Mouse (Mus musculus): ENCODE data around the gene Slc35e3. TPM values are rescaled to one million over a fixed set of nuclear protein-coding genes. Genes with fewer than 3 reads are reported as not detected.

The Slc35e3 gene
- polyA plus RNA-seq, 1 experiment = 8.2 TPM

- DNase-seq (ENCODE audit: low read depth) = no peak
These were observed 30.3 kb upstream of the Slc35e3 start for GRCm38 (mm10) chr10:117776281-117777102.

GRCm38 (mm10) chr10:117775401-117776144, 29.4 kb upstream of the Slc35e3 start:
- DNase-seq (ENCODE audit: low read depth) = no peak

GRCm38 (mm10) chr10:117774817-117775120, 28.6 kb upstream of the Slc35e3 start:
- no peak for DNase-seq (ENCODE audit: low read depth)

- no peak for DNase-seq (ENCODE audit: low read depth)
These were observed 28.0 kb upstream of the Slc35e3 start for GRCm38 (mm10) chr10:117774011-117774816.

GRCm38 (mm10) chr10:117773106-117773720, 27.0 kb upstream of the Slc35e3 start:
- no peak for DNase-seq (ENCODE audit: low read depth)

GRCm38 (mm10) chr10:117772364-117773105, 26.4 kb upstream of the Slc35e3 start:
- no peak for DNase-seq (ENCODE audit: low read depth)

- no peak for DNase-seq (ENCODE audit: low read depth)
These were observed 25.0 kb upstream of the Slc35e3 start for GRCm38 (mm10) chr10:117771131-117771510.

- no peak for DNase-seq (ENCODE audit: low read depth)
These were observed 24.3 kb upstream of the Slc35e3 start for GRCm38 (mm10) chr10:117770286-117771130.

- no peak for DNase-seq (ENCODE audit: low read depth)
These were observed 23.5 kb upstream of the Slc35e3 start for GRCm38 (mm10) chr10:117769541-117770285.

- no peak for DNase-seq (ENCODE audit: low read depth)
These were observed 21.9 kb upstream of the Slc35e3 start for GRCm38 (mm10) chr10:117768141-117768440.

- no peak for DNase-seq (ENCODE audit: low read depth)
These were observed 21.3 kb upstream of the Slc35e3 start for GRCm38 (mm10) chr10:117767286-117768140.

- no peak for DNase-seq (ENCODE audit: low read depth)
These were observed 20.7 kb upstream of the Slc35e3 start for GRCm38 (mm10) chr10:117766896-117767160.

- no peak for DNase-seq (ENCODE audit: low read depth)
These were observed 20.1 kb upstream of the Slc35e3 start for GRCm38 (mm10) chr10:117766111-117766895.

GRCm38 (mm10) chr10:117765116-117765894, 19.1 kb upstream of the Slc35e3 start:
- no peak for DNase-seq (ENCODE audit: low read depth)

GRCm38 (mm10) chr10:117764598-117764997, 18.4 kb upstream of the Slc35e3 start:
- DNase-seq (ENCODE audit: low read depth) = no peak

- no peak for DNase-seq (ENCODE audit: low read depth)
These were observed 17.5 kb upstream of the Slc35e3 start for GRCm38 (mm10) chr10:117763588-117764190.

GRCm38 (mm10) chr10:117762966-117763365, 16.8 kb upstream of the Slc35e3 start:
- DNase-seq (ENCODE audit: low read depth) = no peak
